Mouse (Mus musculus) embryo, embryonic 9.5 days (tissue): Measurements from ENCODE around the gene Mfsd4b2.

ENCODE experiments used
- DNase-seq: peaks from one replicate; pipeline ENCODE4 v3.0.0-alpha.2; 2017; ENCODE audit errors: extremely low spot score

The Mfsd4b2 gene

GRCm38 (mm10) chr10:39893702-39894697 is 32.7 kb downstream of the Mfsd4b2 start:
- no peak for DNase-seq

- no peak for DNase-seq
Measured at GRCm38 (mm10) chr10:39888621-39889020, 38.1 kb downstream of the Mfsd4b2 start.
